Mouse (Mus musculus) midbrain, embryonic 14.5 days (tissue): ENCODE measurements at regions not wholly inside any gene's neighbourhood (a gene's known extent, or its start where the extent isn't known, plus 50 kb on each side); places are given as distances from the start of the nearest gene placed in this dataset.

ENCODE experiments used
- ATAC-seq: fragments of 200-750 bp; cut with Nextera tagmentation; 2 replicates; pipeline ENCODE4 v1.8.0; 2017; ENCODE audit warnings: moderate number of reproducible peaks, moderate library complexity; ENCODE audit not compliant: low FRiP score, low TSS enrichment
- DNase-seq: peaks from one replicate; pipeline ENCODE4 v3.0.0-alpha.2; 2015
- H3K27ac ChIP-seq: fragments of 300-500 bp; sonication (generic); replicated peaks from 2 replicates; pipeline ENCODE4 v1.5.1; 2014; ENCODE audit warnings: mild to moderate bottlenecking, low read depth, low read length, moderate library complexity
- H3K27me3 ChIP-seq: fragments of 300-500 bp; sonication (generic); 2 replicates; pipeline ENCODE4 v1.6.1; 2014; ENCODE audit warnings: low read length, control low read depth, mixed read lengths; ENCODE audit not compliant: control insufficient read depth, insufficient read depth
- H3K36me3 ChIP-seq: fragments of 300-500 bp; sonication (generic); 2 replicates; pipeline ENCODE4 v1.6.1; 2014; ENCODE audit warnings: low read length, control low read depth; ENCODE audit not compliant: control insufficient read depth, insufficient read depth
- H3K4me1 ChIP-seq: fragments of 300-500 bp; sonication (generic); 2 replicates; pipeline ENCODE4 v1.6.1; 2014; ENCODE audit warnings: mild to moderate bottlenecking, antibody characterized with exemption, low read length, control low read depth; ENCODE audit not compliant: control insufficient read depth, insufficient read depth
- H3K4me2 ChIP-seq: fragments of 300-500 bp; sonication (generic); 2 replicates; pipeline ENCODE4 v1.6.1; 2014; ENCODE audit warnings: mild to moderate bottlenecking, low read length, moderate library complexity
- H3K4me3 ChIP-seq: fragments of 300-500 bp; sonication (generic); replicated peaks from 2 replicates; pipeline ENCODE4 v1.5.1; 2014; ENCODE audit warnings: low read depth, low read length
- H3K9ac ChIP-seq: fragments of 300-500 bp; sonication (generic); replicated peaks from 2 replicates; pipeline ENCODE4 v1.6.1; 2014; ENCODE audit warnings: mild to moderate bottlenecking, low read length, moderate library complexity
- H3K9me3 ChIP-seq: fragments of 300-500 bp; sonication (generic); 2 replicates; pipeline ENCODE4 v1.6.1; 2016; ENCODE audit warnings: low read length, control low read depth, mixed read lengths; ENCODE audit not compliant: control insufficient read depth
- WGBS: fragments of 180-500 bp; shearing (Covaris S2); extraction: QIAGEN DNeasy Blood & Tissue Kit; methylation state at CpG from one replicate; pipeline ENCODE4 v1.1.7; 2014; 5-methylcytosine and 5-hydroxymethylcytosine counted together

GRCm38 (mm10) chr1:167905424-167905823, 216.4 kb downstream of the Lmx1a start:
- ATAC-seq (peak; percentile 48; the same call in 1 of the 2 replicates), DNase-seq (peak; percentile 42)
- Histone ChIP-seq H3K36me3 (no peaks in the 10 kb centered on the region), H3K4me2 (no peak overlapping the region), H3K4me3 (no peak overlapping the region), H3K4me1 (no peaks in the 10 kb centered on the region), H3K9me3 (no peaks in the 10 kb centered on the region), H3K27me3 (no peaks in the 10 kb centered on the region), H3K9ac (no peak overlapping the region), H3K27ac (no peak overlapping the region)
- whole genome bisulfite sequencing, result 16% methylated on average over 3 of the region's 3 CpGs

- no peak for DNase-seq
- H3K27ac ChIP-seq, result no peak overlapping the region
- peaks cover 3% of the 10 kb centered on the region; the same call in 1 of the 2 replicates for H3K4me1 ChIP-seq
- H3K9me3 ChIP-seq, result no peaks in the 10 kb centered on the region
- no peak overlapping the region for H3K4me3 ChIP-seq
- no peaks in the 10 kb centered on the region for H3K27me3 ChIP-seq
- no peak for ATAC-seq
- no peaks in the 10 kb centered on the region for H3K36me3 ChIP-seq
- H3K9ac ChIP-seq, result no peak overlapping the region
- no peak overlapping the region for H3K4me2 ChIP-seq
- 86% methylated on average over 3 of the region's 3 CpGs for WGBS
Measured at GRCm38 (mm10) chr1:167912074-167912473, 223.0 kb downstream of the Lmx1a start.

GRCm38 (mm10) chr1:167914982-167915561, 226.0 kb downstream of the Lmx1a start:
- Histone ChIP-seq H3K9me3 (peaks cover 3% of the 10 kb centered on the region; the same call in 1 of the 2 replicates), H3K4me3 (no peak overlapping the region), H3K4me1 (peaks cover 3% of the 10 kb centered on the region; the same call in 1 of the 2 replicates), H3K27me3 (no peaks in the 10 kb centered on the region), H3K36me3 (no peaks in the 10 kb centered on the region), H3K27ac (no peak overlapping the region), H3K9ac (no peak overlapping the region), H3K4me2 (peak overlapping the region; percentile 13; the same call in 1 of the 2 replicates)
- DNase-seq (peak; percentile 95), ATAC-seq (peak; percentile 75; the same call in 1 of the 2 replicates)
- WGBS, result 14% methylated on average over 7 of the region's 7 CpGs

DNA sequence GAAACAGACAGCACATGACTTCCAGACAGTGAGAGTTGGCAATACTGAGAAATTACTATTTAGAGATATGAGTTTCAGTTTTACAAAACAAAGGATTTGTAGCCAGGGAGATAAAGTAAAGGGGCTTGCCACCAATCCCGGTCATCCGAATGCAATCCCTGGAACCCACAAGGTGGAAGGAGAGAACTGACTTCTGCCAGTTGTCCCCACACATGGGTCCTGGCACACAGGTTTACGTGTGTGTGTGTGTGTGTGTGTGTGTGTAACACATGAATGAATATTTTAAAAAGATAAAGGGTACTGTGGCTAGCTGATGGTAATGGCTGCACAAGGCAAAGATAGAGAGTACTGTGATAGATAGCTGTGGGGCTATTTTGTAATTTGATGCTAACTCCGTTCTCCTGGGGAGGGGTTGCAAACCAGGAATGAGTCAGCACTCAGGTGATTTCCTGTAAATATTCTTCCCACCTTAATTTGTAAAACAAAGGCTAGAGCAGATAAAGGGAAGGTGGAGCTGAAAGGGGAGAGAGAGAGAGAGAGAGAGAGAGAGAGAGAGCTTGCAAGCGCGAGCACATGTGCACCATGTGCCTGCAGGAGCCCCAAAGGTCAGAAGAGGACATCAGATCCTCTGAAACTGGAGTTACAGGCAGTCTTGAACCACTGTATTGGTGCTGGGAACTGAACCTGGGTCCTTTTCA, 226.7 kb downstream of the Lmx1a start:
- Histone ChIP-seq H3K4me3 (no peak overlapping the region), H3K36me3 (no peaks in the 10 kb centered on the region), H3K9me3 (peaks cover 3% of the 10 kb centered on the region; the same call in 1 of the 2 replicates), H3K4me1 (peaks cover 3% of the 10 kb centered on the region; the same call in 1 of the 2 replicates), H3K27me3 (no peaks in the 10 kb centered on the region), H3K27ac (no peak overlapping the region), H3K4me2 (no peak overlapping the region), H3K9ac (no peak overlapping the region)
- DNase-seq (no peak), ATAC-seq (no peak)
- 64% methylated on average over 6 of the region's 6 CpGs for WGBS

- Histone ChIP-seq H3K27ac (no peak overlapping the region), H3K9ac (no peak overlapping the region), H3K4me2 (no peak overlapping the region), H3K27me3 (no peaks in the 10 kb centered on the region), H3K9me3 (peaks cover 2% of the 10 kb centered on the region; the same call in 1 of the 2 replicates), H3K36me3 (no peaks in the 10 kb centered on the region), H3K4me3 (no peak overlapping the region), H3K4me1 (no peaks in the 10 kb centered on the region)
- no peak for ATAC-seq
- WGBS, result 86% methylated on average over 7 of the region's 7 CpGs
- DNase-seq, result no peak
Measured at GRCm38 (mm10) chr1:167922917-167923316, 233.9 kb downstream of the Lmx1a start.

- DNase-seq, result peak; percentile 53
Measured at GRCm38 (mm10) chr1:167928060-167928467, 239.0 kb downstream of the Lmx1a start.

GRCm38 (mm10) chr1:167929729-167930341, 240.8 kb downstream of the Lmx1a start:
- under 1% methylated on average over 28 of the region's 28 CpGs for WGBS

More at GRCm38 (mm10) chr1:167928060-167928467, 239.0 kb downstream of the Lmx1a start:
- WGBS, result 29% methylated on average over 4 of the region's 4 CpGs
- no peaks in the 10 kb centered on the region for H3K36me3 ChIP-seq
- 0 out of 2 replicates have a peak, but pooled peaks cover 2% of the 10 kb centered on the region for H3K27me3 ChIP-seq
- H3K4me3 ChIP-seq, result no peak overlapping the region
- peak; percentile 28; the same call in 1 of the 2 replicates for ATAC-seq
- no peak overlapping the region for H3K4me2 ChIP-seq
- H3K9ac ChIP-seq, result no peak overlapping the region
- H3K27ac ChIP-seq, result no peak overlapping the region
- H3K9me3 ChIP-seq, result no peaks in the 10 kb centered on the region
- H3K4me1 ChIP-seq, result 0 out of 2 replicates have a peak, but pooled peaks cover 10% of the 10 kb centered on the region

DNA sequence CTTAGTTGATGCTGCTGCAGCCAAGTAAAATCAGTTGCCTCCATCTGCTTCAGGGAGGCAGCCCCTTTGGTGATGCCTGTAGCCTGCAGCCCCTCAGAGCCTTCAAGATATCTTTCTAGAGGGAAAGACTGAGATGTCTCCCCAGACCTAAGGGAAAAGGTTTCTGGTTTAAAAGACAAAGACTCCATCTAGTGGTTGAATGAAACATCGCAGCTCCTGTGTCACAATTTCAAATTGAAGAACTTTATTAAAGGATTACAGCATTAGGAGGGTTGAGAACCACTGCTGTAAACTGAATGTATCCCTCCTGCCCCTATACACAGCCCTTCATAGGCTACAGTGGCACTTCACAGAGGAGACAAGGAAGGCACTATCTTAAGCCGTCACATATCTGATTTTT, 243.1 kb downstream of the Lmx1a start:
- Histone ChIP-seq H3K9ac (no peak overlapping the region), H3K4me2 (no peak overlapping the region), H3K9me3 (no peaks in the 10 kb centered on the region), H3K27ac (no peak overlapping the region), H3K36me3 (no peaks in the 10 kb centered on the region), H3K27me3 (0 out of 2 replicates have a peak, but pooled peaks cover 2% of the 10 kb centered on the region), H3K4me1 (0 out of 2 replicates have a peak, but pooled peaks cover 10% of the 10 kb centered on the region), H3K4me3 (no peak overlapping the region)
- 34% methylated on average over 2 of the region's 2 CpGs for WGBS
- no peak for ATAC-seq
- DNase-seq, result peak; percentile 86

More at GRCm38 (mm10) chr1:167929729-167930341, 240.8 kb downstream of the Lmx1a start:
- H3K27me3 ChIP-seq, result 0 out of 2 replicates have a peak, but pooled peaks cover 2% of the 10 kb centered on the region
- peak overlapping the region; percentile 69 for H3K4me2 ChIP-seq
- ATAC-seq (peak; percentile 66), DNase-seq (peak; percentile 81)
- H3K4me1 ChIP-seq, result 0 out of 2 replicates have a peak, but pooled peaks cover 10% of the 10 kb centered on the region
- H3K4me3 ChIP-seq, result peak overlapping the region; percentile 33
- H3K9me3 ChIP-seq, result no peaks in the 10 kb centered on the region
- H3K27ac ChIP-seq, result peak overlapping the region; percentile 20; the same call in 1 of the 2 replicates
- H3K36me3 ChIP-seq, result no peaks in the 10 kb centered on the region
- peak overlapping the region; percentile 34; the same call in 1 of the 2 replicates for H3K9ac ChIP-seq
